Mouse (Mus musculus) liver, embryonic 16.5 days (tissue): ENCODE data around the gene Rarb. TPM values are rescaled to one million over a fixed set of nuclear protein-coding genes. Genes with fewer than 3 reads are reported as not detected.

Experiments used
- ATAC-seq: fragments of 200-750 bp; cut with Nextera tagmentation; 2 replicates; pipeline ENCODE4 v1.8.0; 2017; ENCODE audit warnings: low read depth, mild to moderate bottlenecking, moderate number of reproducible peaks, moderate library complexity
- H3K27ac ChIP-seq: fragments of 300-500 bp; sonication (generic); 2 replicates; pipeline ENCODE4 v1.5.1; 2014; ENCODE audit warnings: mild to moderate bottlenecking, low read length
- H3K27me3 ChIP-seq: fragments of 300-500 bp; sonication (generic); 2 replicates; pipeline ENCODE4 v1.6.1; 2014; ENCODE audit warnings: low read depth, low read length, mixed read lengths; ENCODE audit not compliant: control insufficient read depth, insufficient read depth
- H3K36me3 ChIP-seq: fragments of 300-500 bp; sonication (generic); 2 replicates; pipeline ENCODE4 v1.6.1; 2014; ENCODE audit warnings: mild to moderate bottlenecking; ENCODE audit not compliant: control insufficient read depth, insufficient read depth
- H3K4me1 ChIP-seq: fragments of 300-500 bp; sonication (generic); 2 replicates; pipeline ENCODE4 v1.6.1; 2014; ENCODE audit warnings: low read depth, low read length, mixed read lengths; ENCODE audit not compliant: control insufficient read depth
- H3K4me2 ChIP-seq: fragments of 300-500 bp; sonication (generic); 2 replicates; pipeline ENCODE4 v1.6.1; 2014; ENCODE audit warnings: low read depth, low read length, mixed read lengths
- H3K4me3 ChIP-seq: fragments of 300-500 bp; sonication (generic); 2 replicates; pipeline ENCODE4 v1.5.1; 2014; ENCODE audit warnings: low read depth, mild to moderate bottlenecking, low read length
- H3K9ac ChIP-seq: fragments of 300-500 bp; sonication (generic); 2 replicates; pipeline ENCODE4 v1.6.1; 2014; ENCODE audit warnings: low read depth, low read length
- H3K9me3 ChIP-seq: fragments of 300-500 bp; sonication (generic); replicated peaks from 2 replicates; pipeline ENCODE4 v1.6.1; 2016; ENCODE audit warnings: low read length; ENCODE audit not compliant: control insufficient read depth
- WGBS: fragments of 180-500 bp; shearing (Covaris S2); extraction: QIAGEN DNeasy Blood & Tissue Kit; methylation state at CpG from one replicate; pipeline ENCODE4 v1.1.7; 2014; ENCODE audit not compliant: insufficient replicate concordance; 5-methylcytosine and 5-hydroxymethylcytosine counted together
- polyA plus RNA-seq: library from polyadenylated mRNA; unstranded; fragments of >200 nt; fragmentation: Nextera tagmentation; extraction: Ambion mirVana; gene quantifications from 2 replicates; pipeline ENCODE4 v1.2.1, GENCODE M21; 2015

Gene Rarb
- polyA plus RNA-seq, 1 experiment from 2014 or later = 1.3 TPM

GRCm38 (mm10) chr14:16508760-16509159, 310.2 kb downstream of the Rarb start:
- Histone ChIP-seq H3K36me3 (no peaks in the 10 kb centered on the region), H3K27ac (no peak overlapping the region), H3K9me3 (no peaks in the 10 kb centered on the region), H3K4me1 (no peaks in the 10 kb centered on the region), H3K4me3 (no peak overlapping the region), H3K9ac (no peak overlapping the region), H3K27me3 (no peaks in the 10 kb centered on the region), H3K4me2 (no peak overlapping the region)
- 66% methylated on average over 7 of the region's 7 CpGs for WGBS
- ATAC-seq = no peak

GRCm38 (mm10) chr14:16497226-16497661, 321.7 kb downstream of the Rarb start:
- H3K4me1 ChIP-seq = no peaks in the 10 kb centered on the region
- ATAC-seq = peak; percentile 39; the same call in 1 of the 2 replicates
- no peaks in the 10 kb centered on the region for H3K9me3 ChIP-seq
- H3K27ac ChIP-seq = no peak overlapping the region
- no peaks in the 10 kb centered on the region for H3K27me3 ChIP-seq
- no peak overlapping the region for H3K4me3 ChIP-seq
- no peak overlapping the region for H3K9ac ChIP-seq
- H3K4me2 ChIP-seq = no peak overlapping the region
- 28% methylated on average over 2 of the region's 2 CpGs for WGBS
- H3K36me3 ChIP-seq = no peaks in the 10 kb centered on the region

GRCm38 (mm10) chr14:16483656-16484380, 335.1 kb downstream of the Rarb start:
- ATAC-seq = no peak
- Histone ChIP-seq H3K4me2 (no peak overlapping the region), H3K27ac (no peak overlapping the region), H3K9me3 (no peaks in the 10 kb centered on the region), H3K36me3 (no peaks in the 10 kb centered on the region), H3K4me3 (no peak overlapping the region), H3K9ac (no peak overlapping the region), H3K4me1 (no peaks in the 10 kb centered on the region; the same call in 1 of the 2 replicates), H3K27me3 (no peaks in the 10 kb centered on the region)
- WGBS = 55% methylated on average over 8 of the region's 8 CpGs

DNA sequence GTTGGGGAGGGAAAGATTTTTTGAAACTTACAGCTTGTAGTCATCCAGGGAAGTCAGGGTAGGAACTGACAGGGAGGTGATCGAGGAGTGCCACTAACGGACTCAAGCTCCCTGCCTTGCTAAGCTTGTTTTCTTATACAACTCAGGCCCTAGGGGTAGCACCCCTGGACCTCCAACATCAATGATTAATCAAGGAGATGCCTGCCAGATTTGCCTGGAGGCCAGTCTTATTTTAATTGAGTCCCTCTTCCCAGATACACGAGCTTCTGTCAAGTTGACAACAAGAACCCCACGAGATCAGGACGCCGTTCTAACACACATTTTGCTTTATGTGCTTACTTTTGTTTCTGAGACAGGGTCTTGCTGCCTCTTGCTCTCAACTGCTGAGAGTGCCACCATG, 338.3 kb downstream of the Rarb start:
- no peak for ATAC-seq
- Histone ChIP-seq H3K27ac (no peak overlapping the region), H3K4me3 (no peak overlapping the region), H3K27me3 (no peaks in the 10 kb centered on the region), H3K36me3 (no peaks in the 10 kb centered on the region), H3K9me3 (no peaks in the 10 kb centered on the region), H3K9ac (no peak overlapping the region), H3K4me2 (no peak overlapping the region), H3K4me1 (no peaks in the 10 kb centered on the region; the same call in 1 of the 2 replicates)
- 59% methylated on average over 6 of the region's 6 CpGs for WGBS

- H3K36me3 ChIP-seq = no peaks in the 10 kb centered on the region
- peak; percentile 79 for ATAC-seq
Observed at GRCm38 (mm10) chr14:16479521-16479920, 339.4 kb downstream of the Rarb start.

GRCm38 (mm10) chr14:16478606-16479323, 340.2 kb downstream of the Rarb start:
- ATAC-seq = no peak
- Histone ChIP-seq H3K9me3 (no peaks in the 10 kb centered on the region), H3K9ac (no peak overlapping the region), H3K27me3 (no peaks in the 10 kb centered on the region), H3K4me2 (no peak overlapping the region), H3K4me3 (no peak overlapping the region), H3K27ac (no peak overlapping the region), H3K4me1 (no peaks in the 10 kb centered on the region; the same call in 1 of the 2 replicates), H3K36me3 (no peaks in the 10 kb centered on the region)
- WGBS = 63% methylated on average over 1 of the region's 1 CpGs

More at GRCm38 (mm10) chr14:16479521-16479920, 339.4 kb downstream of the Rarb start:
- Histone ChIP-seq H3K4me1 (no peaks in the 10 kb centered on the region; the same call in 1 of the 2 replicates), H3K9ac (no peak overlapping the region), H3K4me3 (no peak overlapping the region), H3K27ac (peak overlapping the region; percentile 29; the same call in 1 of the 2 replicates), H3K9me3 (no peaks in the 10 kb centered on the region), H3K27me3 (no peaks in the 10 kb centered on the region), H3K4me2 (no peak overlapping the region)
- WGBS = 43% methylated on average over 2 of the region's 2 CpGs

DNA sequence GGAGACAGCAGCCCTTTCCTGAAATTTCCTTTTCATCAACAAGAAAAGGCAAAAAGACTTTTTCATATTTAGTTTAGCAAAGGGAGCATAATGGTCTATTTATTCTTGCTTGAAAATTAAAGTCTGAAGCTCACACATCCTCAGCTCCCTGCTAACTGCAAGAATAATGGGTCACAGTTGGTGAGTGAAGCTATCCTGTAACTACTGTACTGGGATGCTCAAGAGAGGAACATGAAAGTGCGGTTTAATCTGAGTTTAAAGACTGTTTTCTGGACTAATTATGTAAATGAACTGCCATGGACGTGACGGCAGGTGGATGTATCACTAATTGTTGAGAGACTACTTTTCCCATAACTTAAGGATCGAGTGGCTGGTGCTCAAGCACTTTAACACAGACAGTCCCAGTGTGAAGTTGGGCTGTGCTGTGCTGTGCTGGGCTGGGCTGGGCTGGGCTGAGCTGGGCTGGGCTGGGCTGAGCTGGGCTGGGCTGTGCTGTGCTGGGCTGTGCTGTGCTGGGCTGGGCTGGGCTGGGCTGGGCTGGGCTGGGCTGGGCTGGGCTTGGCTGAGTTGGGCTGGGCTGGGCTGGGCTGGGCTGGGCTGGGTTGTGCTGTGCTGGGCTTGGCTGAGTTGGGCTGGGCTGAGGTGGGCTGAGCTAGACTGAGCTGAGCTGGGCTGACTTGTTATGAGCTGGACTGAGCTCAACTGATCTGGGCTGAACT, 370.5 kb downstream of the Rarb start:
- no peaks in the 10 kb centered on the region for H3K9me3 ChIP-seq
- H3K9ac ChIP-seq = no peak overlapping the region
- H3K4me1 ChIP-seq = peaks cover 12% of the 10 kb centered on the region
- H3K4me3 ChIP-seq = no peak overlapping the region
- no peaks in the 10 kb centered on the region for H3K36me3 ChIP-seq
- peak; percentile 86 for ATAC-seq
- H3K4me2 ChIP-seq = no peak overlapping the region
- 37% methylated on average over 4 of the region's 4 CpGs for WGBS
- H3K27ac ChIP-seq = no peak overlapping the region
- no peaks in the 10 kb centered on the region for H3K27me3 ChIP-seq

DNA sequence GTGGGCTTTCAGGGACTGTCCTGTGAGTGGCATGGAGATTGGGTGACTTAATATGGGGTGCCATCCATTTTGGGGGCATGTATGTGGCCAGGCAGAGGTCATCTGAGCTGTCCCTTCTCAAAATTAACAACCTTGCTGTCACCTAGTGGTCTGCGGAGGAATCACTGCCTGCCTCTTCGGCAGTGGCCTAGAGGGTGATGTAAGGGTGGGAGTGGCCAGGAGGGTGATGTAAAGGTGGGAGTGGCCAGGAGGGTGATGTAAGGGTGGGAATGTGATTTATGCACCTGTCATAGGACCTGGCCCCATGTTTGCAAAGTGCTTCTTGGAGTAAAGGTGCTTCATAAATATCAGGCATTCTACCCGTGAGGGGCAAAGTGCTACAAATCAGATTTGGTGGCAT, 371.4 kb downstream of the Rarb start:
- 18% methylated on average over 3 of the region's 3 CpGs for WGBS
- Histone ChIP-seq H3K9ac (no peak overlapping the region), H3K4me1 (peaks cover 12% of the 10 kb centered on the region), H3K27me3 (no peaks in the 10 kb centered on the region), H3K36me3 (no peaks in the 10 kb centered on the region), H3K27ac (no peak overlapping the region), H3K4me3 (no peak overlapping the region), H3K9me3 (no peaks in the 10 kb centered on the region), H3K4me2 (no peak overlapping the region)
- peak; percentile 31 for ATAC-seq
